Mouse (Mus musculus): ENCODE measurements around the gene Eif4e3.

Gene Eif4e3

DNA sequence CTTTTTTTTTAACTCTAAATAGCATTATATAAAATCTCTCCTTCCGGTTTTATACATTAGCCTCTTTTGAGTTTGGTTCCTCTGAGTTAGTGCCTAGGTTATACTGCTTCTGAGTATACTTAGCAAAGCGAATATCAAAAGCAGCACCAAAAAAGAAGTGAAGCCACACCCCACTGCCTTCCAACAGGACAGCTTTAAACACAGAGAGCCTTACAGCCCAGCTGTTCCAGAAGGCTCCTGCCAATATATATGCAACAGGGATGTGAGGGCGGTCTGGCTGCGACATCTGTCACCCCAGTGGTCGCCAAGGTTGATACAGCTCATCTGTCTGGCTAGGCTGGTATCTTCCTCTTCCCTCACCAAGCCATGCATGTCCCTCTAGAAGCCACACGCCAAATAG, 90.9 kb downstream of the Eif4e3 start:
- no peak for TF ChIP-seq GATA4 (IDR thresholded peaks at IDR 0.05; ENCODE audit: insufficient replicate concordance, low read length)
